Mouse (Mus musculus): ENCODE results near the gene Lrrc8c. TPM values are rescaled to one million over a fixed set of nuclear protein-coding genes. Genes with fewer than 3 reads are reported as not detected.
A peak's percentile ranks its signal among the peaks of the same experiment; 100 is the strongest.

The Lrrc8c gene
- polyA plus RNA-seq, 1 experiment from 2014 or later, result 21.4 TPM

- H3K4me3 ChIP-seq (ENCODE audit: low read depth, low read length), result no peak overlapping the region
- H3K9ac ChIP-seq (replicated peaks; ENCODE audit: low read depth, low read length), result no peak overlapping the region
- no peaks in the 10 kb centered on the region for H3K9me3 ChIP-seq (ENCODE audit: control insufficient read depth, low read depth, low read length)
- no peak overlapping the region for H3K4me2 ChIP-seq (replicated peaks; ENCODE audit: low read depth, low read length)
- H3K27ac ChIP-seq (ENCODE audit: low read length), result peak overlapping the region; percentile 27; the same call in 1 of the 2 replicates
- ATAC-seq (ENCODE audit: insufficient number of reproducible peaks, insufficient read depth, low FRiP score, low read depth), result no peak
- H3K36me3 ChIP-seq (ENCODE audit: control insufficient read depth, insufficient read depth, low read length), result no peaks in the 10 kb centered on the region
- 19% methylated on average over 5 of the region's 5 CpGs for WGBS
- peaks cover 9% of the 10 kb centered on the region for H3K4me1 ChIP-seq (ENCODE audit: control insufficient read depth, insufficient read depth, low read length)
- no peaks in the 10 kb centered on the region for H3K27me3 ChIP-seq (ENCODE audit: control insufficient read depth, insufficient read depth, low read length)
Observed at GRCm38 (mm10) chr5:105586655-105587054, 67.5 kb downstream of the Lrrc8c start.

GRCm38 (mm10) chr5:105587471-105587870 lies 68.3 kb downstream of the Lrrc8c start:
- Histone ChIP-seq H3K4me2 (replicated peaks; ENCODE audit: low read depth, low read length) (no peak overlapping the region), H3K4me1 (ENCODE audit: control insufficient read depth, insufficient read depth, low read length) (peaks cover 9% of the 10 kb centered on the region), H3K36me3 (ENCODE audit: control insufficient read depth, insufficient read depth, low read length) (no peaks in the 10 kb centered on the region), H3K27ac (ENCODE audit: low read length) (no peak overlapping the region), H3K4me3 (ENCODE audit: low read depth, low read length) (no peak overlapping the region), H3K9ac (replicated peaks; ENCODE audit: low read depth, low read length) (no peak overlapping the region), H3K9me3 (ENCODE audit: control insufficient read depth, low read depth, low read length) (no peaks in the 10 kb centered on the region), H3K27me3 (ENCODE audit: control insufficient read depth, insufficient read depth, low read length) (no peaks in the 10 kb centered on the region)
- no peak for ATAC-seq (ENCODE audit: insufficient number of reproducible peaks, insufficient read depth, low FRiP score, low read depth)
- WGBS, result 67% methylated on average over 6 of the region's 6 CpGs

- Histone ChIP-seq H3K4me1 (ENCODE audit: control insufficient read depth, insufficient read depth, low read length) (peaks cover 9% of the 10 kb centered on the region), H3K4me3 (ENCODE audit: low read depth, low read length) (no peak overlapping the region), H3K27me3 (ENCODE audit: control insufficient read depth, insufficient read depth, low read length) (no peaks in the 10 kb centered on the region), H3K9me3 (ENCODE audit: control insufficient read depth, low read depth, low read length) (no peaks in the 10 kb centered on the region), H3K27ac (ENCODE audit: low read length) (no peak overlapping the region), H3K4me2 (replicated peaks; ENCODE audit: low read depth, low read length) (no peak overlapping the region), H3K9ac (replicated peaks; ENCODE audit: low read depth, low read length) (no peak overlapping the region), H3K36me3 (ENCODE audit: control insufficient read depth, insufficient read depth, low read length) (no peaks in the 10 kb centered on the region)
- ATAC-seq (ENCODE audit: insufficient number of reproducible peaks, insufficient read depth, low FRiP score, low read depth), result peak; percentile 57; the same call in 1 of the 2 replicates
- WGBS, result 47% methylated on average over 4 of the region's 4 CpGs
Observed at GRCm38 (mm10) chr5:105588683-105589082, 69.5 kb downstream of the Lrrc8c start.

GRCm38 (mm10) chr5:105589119-105589518 lies 69.9 kb downstream of the Lrrc8c start:
- no peaks in the 10 kb centered on the region for H3K9me3 ChIP-seq (ENCODE audit: control insufficient read depth, low read depth, low read length)
- H3K36me3 ChIP-seq (ENCODE audit: control insufficient read depth, insufficient read depth, low read length), result no peaks in the 10 kb centered on the region
- WGBS, result 66% methylated on average over 3 of the region's 3 CpGs
- no peak overlapping the region; the same call in 1 of the 2 replicates for H3K27ac ChIP-seq (ENCODE audit: low read length)
- no peak for ATAC-seq (ENCODE audit: insufficient number of reproducible peaks, insufficient read depth, low FRiP score, low read depth)
- H3K4me2 ChIP-seq (replicated peaks; ENCODE audit: low read depth, low read length), result no peak overlapping the region
- H3K9ac ChIP-seq (replicated peaks; ENCODE audit: low read depth, low read length), result no peak overlapping the region
- H3K27me3 ChIP-seq (ENCODE audit: control insufficient read depth, insufficient read depth, low read length), result no peaks in the 10 kb centered on the region
- H3K4me1 ChIP-seq (ENCODE audit: control insufficient read depth, insufficient read depth, low read length), result peaks cover 9% of the 10 kb centered on the region
- H3K4me3 ChIP-seq (ENCODE audit: low read depth, low read length), result no peak overlapping the region

GRCm38 (mm10) chr5:105592396-105592795 lies 73.2 kb downstream of the Lrrc8c start:
- Histone ChIP-seq H3K4me2 (replicated peaks; ENCODE audit: low read depth, low read length) (no peak overlapping the region), H3K9ac (replicated peaks; ENCODE audit: low read depth, low read length) (no peak overlapping the region), H3K9me3 (ENCODE audit: control insufficient read depth, low read depth, low read length) (no peaks in the 10 kb centered on the region), H3K4me3 (ENCODE audit: low read depth, low read length) (no peak overlapping the region), H3K27ac (ENCODE audit: low read length) (no peak overlapping the region), H3K4me1 (ENCODE audit: control insufficient read depth, insufficient read depth, low read length) (0 out of 2 replicates have a peak, but pooled peaks cover 3% of the 10 kb centered on the region), H3K36me3 (ENCODE audit: control insufficient read depth, insufficient read depth, low read length) (no peaks in the 10 kb centered on the region), H3K27me3 (ENCODE audit: control insufficient read depth, insufficient read depth, low read length) (no peaks in the 10 kb centered on the region)
- 87% methylated on average over 4 of the region's 4 CpGs for WGBS
- ATAC-seq (ENCODE audit: insufficient number of reproducible peaks, insufficient read depth, low FRiP score, low read depth), result no peak

GRCm38 (mm10) chr5:105593630-105594029 lies 74.4 kb downstream of the Lrrc8c start:
- Histone ChIP-seq H3K9me3 (ENCODE audit: control insufficient read depth, low read depth, low read length) (no peaks in the 10 kb centered on the region), H3K4me1 (ENCODE audit: control insufficient read depth, insufficient read depth, low read length) (0 out of 2 replicates have a peak, but pooled peaks cover 3% of the 10 kb centered on the region), H3K4me3 (ENCODE audit: low read depth, low read length) (no peak overlapping the region), H3K4me2 (replicated peaks; ENCODE audit: low read depth, low read length) (no peak overlapping the region), H3K27me3 (ENCODE audit: control insufficient read depth, insufficient read depth, low read length) (no peaks in the 10 kb centered on the region), H3K36me3 (ENCODE audit: control insufficient read depth, insufficient read depth, low read length) (no peaks in the 10 kb centered on the region), H3K9ac (replicated peaks; ENCODE audit: low read depth, low read length) (no peak overlapping the region), H3K27ac (ENCODE audit: low read length) (no peak overlapping the region)
- no peak for ATAC-seq (ENCODE audit: insufficient number of reproducible peaks, insufficient read depth, low FRiP score, low read depth)
- 70% methylated on average over 9 of the region's 9 CpGs for WGBS

GRCm38 (mm10) chr5:105598866-105599265 lies 79.7 kb downstream of the Lrrc8c start:
- ATAC-seq (ENCODE audit: insufficient number of reproducible peaks, insufficient read depth, low FRiP score, low read depth), result no peak
- 73% methylated on average over 9 of the region's 9 CpGs for WGBS

GRCm38 (mm10) chr5:105599315-105599714 lies 80.1 kb downstream of the Lrrc8c start:
- Histone ChIP-seq H3K9ac (replicated peaks; ENCODE audit: low read depth, low read length) (no peak overlapping the region), H3K4me3 (ENCODE audit: low read depth, low read length) (no peak overlapping the region), H3K4me1 (ENCODE audit: control insufficient read depth, insufficient read depth, low read length) (no peaks in the 10 kb centered on the region), H3K36me3 (ENCODE audit: control insufficient read depth, insufficient read depth, low read length) (no peaks in the 10 kb centered on the region), H3K27ac (ENCODE audit: low read length) (no peak overlapping the region), H3K9me3 (ENCODE audit: control insufficient read depth, low read depth, low read length) (no peaks in the 10 kb centered on the region), H3K4me2 (replicated peaks; ENCODE audit: low read depth, low read length) (no peak overlapping the region), H3K27me3 (ENCODE audit: control insufficient read depth, insufficient read depth, low read length) (no peaks in the 10 kb centered on the region)
- no peak for ATAC-seq (ENCODE audit: insufficient number of reproducible peaks, insufficient read depth, low FRiP score, low read depth)
- 52% methylated on average over 4 of the region's 4 CpGs for WGBS

More at GRCm38 (mm10) chr5:105598866-105599265, 79.7 kb downstream of the Lrrc8c start:
- H3K36me3 ChIP-seq (ENCODE audit: control insufficient read depth, insufficient read depth, low read length), result no peaks in the 10 kb centered on the region
- H3K27ac ChIP-seq (ENCODE audit: low read length), result no peak overlapping the region
- H3K4me2 ChIP-seq (replicated peaks; ENCODE audit: low read depth, low read length), result no peak overlapping the region
- H3K9ac ChIP-seq (replicated peaks; ENCODE audit: low read depth, low read length), result no peak overlapping the region
- no peaks in the 10 kb centered on the region for H3K27me3 ChIP-seq (ENCODE audit: control insufficient read depth, insufficient read depth, low read length)
- H3K4me1 ChIP-seq (ENCODE audit: control insufficient read depth, insufficient read depth, low read length), result no peaks in the 10 kb centered on the region
- H3K4me3 ChIP-seq (ENCODE audit: low read depth, low read length), result no peak overlapping the region
- no peaks in the 10 kb centered on the region for H3K9me3 ChIP-seq (ENCODE audit: control insufficient read depth, low read depth, low read length)

GRCm38 (mm10) chr5:105600998-105601397 lies 81.8 kb downstream of the Lrrc8c start:
- Histone ChIP-seq H3K27me3 (ENCODE audit: control insufficient read depth, insufficient read depth, low read length) (no peaks in the 10 kb centered on the region), H3K27ac (ENCODE audit: low read length) (no peak overlapping the region), H3K4me2 (replicated peaks; ENCODE audit: low read depth, low read length) (no peak overlapping the region), H3K4me1 (ENCODE audit: control insufficient read depth, insufficient read depth, low read length) (no peaks in the 10 kb centered on the region), H3K4me3 (ENCODE audit: low read depth, low read length) (no peak overlapping the region), H3K36me3 (ENCODE audit: control insufficient read depth, insufficient read depth, low read length) (no peaks in the 10 kb centered on the region), H3K9ac (replicated peaks; ENCODE audit: low read depth, low read length) (no peak overlapping the region), H3K9me3 (ENCODE audit: control insufficient read depth, low read depth, low read length) (no peaks in the 10 kb centered on the region)
- ATAC-seq (ENCODE audit: insufficient number of reproducible peaks, insufficient read depth, low FRiP score, low read depth), result no peak
- 78% methylated on average over 4 of the region's 5 CpGs for WGBS
